Mouse (Mus musculus) adrenal gland, adult 18-20 months (tissue): ENCODE results near the gene Ubtd1. TPM values are rescaled to one million over a fixed set of nuclear protein-coding genes. Genes with fewer than 3 reads are reported as not detected.
"Not testable (repeated sequence)": the region's sequence is repeated elsewhere in the genome, so short reads cannot be mapped to it uniquely, and the experiment has no call there.

Source experiments
- DNase-seq, 2 experiments: peaks; one replicate each; pipeline ENCODE4 v3.0.0; 2021 to 2022; ENCODE audit warnings: low spot score in 2 of 2
- total RNA-seq, 2 experiments: library from RNA; stranded (reverse); gene quantifications; 1 replicate in 1 of 2; 2 replicates in 1 of 2; pipeline ENCODE4 v1.2.3; 2021

Gene Ubtd1
- total RNA-seq, 2 experiments from 2014 or later = 16.4 to 17.4 TPM

DNA sequence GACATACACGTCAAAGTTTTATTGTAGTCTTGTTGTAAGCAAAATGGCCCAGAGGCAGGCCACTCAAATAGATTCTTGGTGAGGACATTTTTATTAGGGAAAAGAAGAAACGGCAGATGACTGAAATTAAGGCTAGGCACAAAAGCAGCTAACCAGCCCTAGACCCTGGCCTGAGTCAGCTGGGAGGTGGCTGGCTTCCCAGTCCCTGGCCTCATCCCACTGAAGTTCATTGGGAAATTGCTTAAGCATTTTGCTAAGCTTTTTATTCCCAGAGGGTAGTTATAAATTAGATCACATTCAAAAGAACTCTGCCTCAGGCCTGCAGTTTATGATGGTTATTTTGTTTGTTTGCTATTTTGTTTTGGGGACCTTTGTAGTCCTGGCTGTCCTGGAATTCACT lies 74.3 kb downstream of the Ubtd1 start:
- no peak for DNase-seq

DNA sequence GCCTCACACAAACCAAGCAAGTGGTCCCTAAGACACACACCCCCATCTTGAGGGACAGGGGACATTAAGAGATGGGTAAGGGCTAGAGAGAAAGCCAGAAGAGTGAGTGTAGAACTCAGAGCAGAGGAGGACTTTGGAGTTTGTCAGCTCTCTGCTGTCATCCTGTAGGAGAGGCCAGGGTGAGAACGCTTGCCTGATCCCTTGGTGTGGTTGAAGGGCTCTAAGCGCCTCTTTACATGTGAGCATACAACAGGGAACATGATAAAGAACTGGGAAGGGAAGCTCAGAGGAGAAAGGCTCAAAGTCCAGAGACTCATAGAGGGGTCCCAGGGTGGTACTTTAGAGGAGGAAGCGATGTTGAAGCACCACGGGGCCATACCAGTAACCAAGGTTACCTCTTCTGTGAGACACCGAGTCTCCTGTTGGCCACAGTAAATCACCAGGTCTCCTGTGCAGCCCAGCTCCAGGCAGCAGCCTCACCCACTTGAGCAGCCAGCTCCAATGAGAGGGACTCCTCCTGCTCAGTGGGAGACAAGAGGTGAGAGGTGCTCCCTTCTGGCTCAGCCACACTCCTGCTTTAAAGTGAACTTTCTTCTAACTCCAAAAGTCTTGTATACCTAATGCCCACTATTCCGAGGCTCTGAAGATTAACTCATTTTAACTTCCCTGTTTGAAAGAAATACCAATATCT lies 75.3 kb downstream of the Ubtd1 start:
- no peak for DNase-seq

DNA sequence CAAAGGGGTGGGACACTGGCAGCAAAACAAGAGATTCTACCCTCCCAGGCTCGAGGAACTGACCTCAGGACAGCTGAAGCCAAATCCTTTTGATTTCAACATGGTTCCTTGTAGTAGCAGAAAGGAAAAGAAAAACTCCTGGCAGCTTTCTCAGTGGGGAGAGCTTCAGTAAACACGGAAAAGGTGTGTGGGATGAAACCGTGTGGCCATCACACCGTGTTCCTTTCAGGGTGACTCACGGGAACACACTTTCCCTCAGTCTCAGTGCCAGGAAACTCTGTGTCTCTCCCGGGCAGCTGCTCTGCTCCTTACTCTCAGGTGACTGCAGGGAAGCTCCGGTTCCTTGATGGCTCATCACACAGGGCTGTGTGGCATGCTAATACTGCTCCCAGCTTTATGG lies 76.9 kb downstream of the Ubtd1 start:
- DNase-seq = no peak

DNA sequence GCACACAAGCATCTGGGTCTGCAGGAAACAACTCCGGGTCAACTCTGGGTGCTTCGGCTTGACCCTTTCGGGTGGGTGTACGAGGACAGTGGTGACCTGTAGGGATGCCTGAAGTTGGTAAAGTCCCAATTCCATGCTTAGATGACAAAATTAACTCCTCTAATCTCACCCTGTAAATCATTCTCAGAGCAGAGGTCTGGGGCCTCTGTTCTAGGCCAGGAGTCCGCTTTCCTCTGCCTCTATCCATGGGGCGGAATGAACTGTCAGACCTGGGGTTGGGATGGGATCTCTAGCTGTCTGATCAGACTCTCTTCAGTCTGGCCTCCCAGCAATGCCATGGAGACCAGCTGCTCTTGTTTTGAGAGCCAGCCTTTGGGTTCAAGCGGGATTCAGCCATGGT lies 79.9 kb downstream of the Ubtd1 start:
- DNase-seq = no peak

DNA sequence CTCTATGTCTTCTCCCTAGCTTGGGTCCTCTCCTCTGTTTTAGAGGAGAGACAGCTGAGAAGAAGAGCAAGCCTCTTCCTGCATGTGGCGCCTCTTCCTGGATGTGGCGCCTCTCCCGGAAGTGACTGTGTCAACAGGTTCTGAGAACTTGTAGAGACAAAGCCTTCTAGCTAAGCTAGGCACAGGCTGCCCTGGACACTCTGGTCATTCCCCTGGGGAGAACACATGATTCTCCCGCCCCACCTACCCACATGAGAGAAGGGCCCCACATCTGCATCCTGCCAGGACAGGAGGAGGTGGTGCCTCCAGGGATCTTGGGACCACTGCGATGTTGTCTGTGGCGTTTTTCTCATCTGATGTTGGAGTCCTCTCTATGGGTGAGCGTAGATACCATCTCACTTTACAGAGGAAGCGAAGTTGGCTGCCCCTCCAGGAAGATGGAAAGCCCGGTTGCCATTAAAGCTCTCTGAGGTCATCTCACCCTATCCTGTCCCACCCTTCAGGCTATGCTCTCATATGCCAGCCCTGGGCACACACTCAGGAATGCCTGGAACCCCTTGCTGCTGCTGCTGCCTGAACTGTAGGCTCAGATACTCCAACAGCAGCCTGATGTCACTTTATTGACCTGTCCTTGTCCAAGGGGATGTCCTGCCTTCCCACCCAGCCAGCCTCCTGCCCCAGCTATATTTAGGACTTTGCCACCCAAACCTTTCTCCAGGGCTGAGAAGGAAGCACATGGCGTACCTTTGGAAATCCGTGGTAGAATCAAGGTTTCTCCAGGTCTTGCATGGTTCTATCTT lies 87.1 kb downstream of the Ubtd1 start:
- no peak for DNase-seq

DNA sequence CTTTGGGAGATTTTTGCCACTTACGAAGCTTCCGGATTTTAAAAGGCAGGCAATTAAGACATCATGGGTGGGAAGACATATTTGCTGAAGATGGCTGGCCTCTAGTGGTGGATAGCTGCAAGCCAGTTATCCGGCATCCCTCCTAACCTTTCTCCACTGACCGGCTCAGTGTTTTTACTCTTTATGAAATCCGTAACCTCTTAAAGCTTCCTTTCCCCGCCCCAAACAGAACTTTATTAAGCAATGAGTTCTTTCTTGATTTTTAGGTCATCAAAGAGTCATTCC lies 87.6 kb downstream of the Ubtd1 start:
- DNase-seq = no peak

DNA sequence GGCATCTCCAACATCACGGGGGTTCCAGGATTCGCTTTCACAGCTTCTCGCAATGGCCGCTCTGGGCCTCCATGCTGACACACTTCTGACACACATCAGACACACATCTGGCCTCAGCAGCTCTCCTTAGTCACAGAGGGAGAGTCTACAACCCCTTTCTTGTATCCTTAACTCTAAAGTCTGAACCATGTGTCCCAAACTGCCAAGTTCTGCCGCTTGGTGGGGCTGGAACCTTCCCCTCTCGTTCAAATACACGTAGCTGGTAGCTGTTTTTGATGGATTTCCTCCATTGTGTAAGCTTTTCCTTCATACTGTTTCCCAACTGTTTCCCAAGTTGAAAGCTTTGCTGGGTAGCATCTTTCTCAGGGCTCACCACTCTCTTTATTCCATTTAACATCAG lies 89.7 kb downstream of the Ubtd1 start:
- no peak for DNase-seq

DNA sequence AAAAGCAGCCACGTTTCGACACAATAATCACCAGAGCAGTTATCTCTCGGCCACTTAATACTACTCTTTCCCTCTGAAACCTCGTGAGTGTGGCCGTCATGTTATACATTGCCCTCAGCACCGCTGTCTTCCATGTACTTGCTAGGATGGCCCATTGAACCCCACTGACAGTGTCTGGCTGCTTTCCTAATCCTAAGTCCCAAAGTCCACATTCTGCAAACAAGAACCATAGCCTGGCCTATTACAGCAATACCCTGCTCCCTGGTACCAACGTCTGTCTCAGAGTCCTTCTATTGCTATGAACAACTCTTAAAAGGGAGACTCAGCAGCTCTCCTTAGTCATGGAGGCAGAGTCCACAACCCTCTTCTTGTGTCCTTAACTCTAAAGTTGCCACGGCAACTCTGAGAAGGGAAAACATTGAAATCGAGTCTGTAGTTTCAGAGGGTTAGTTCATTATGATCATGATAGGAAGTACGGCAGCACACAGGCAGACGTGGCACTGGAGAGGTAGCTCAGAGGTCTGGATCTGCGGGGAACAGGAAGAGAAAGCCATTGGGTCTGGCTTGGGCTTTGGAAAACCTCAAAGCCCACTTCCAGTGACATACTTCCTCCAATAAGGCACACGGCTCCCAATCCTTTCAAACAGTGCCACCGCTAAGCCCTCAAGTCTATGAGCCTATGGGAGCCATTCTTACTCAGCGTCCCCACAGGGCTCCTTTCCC lies 90.5 kb downstream of the Ubtd1 start:
- DNase-seq = no peak

DNA sequence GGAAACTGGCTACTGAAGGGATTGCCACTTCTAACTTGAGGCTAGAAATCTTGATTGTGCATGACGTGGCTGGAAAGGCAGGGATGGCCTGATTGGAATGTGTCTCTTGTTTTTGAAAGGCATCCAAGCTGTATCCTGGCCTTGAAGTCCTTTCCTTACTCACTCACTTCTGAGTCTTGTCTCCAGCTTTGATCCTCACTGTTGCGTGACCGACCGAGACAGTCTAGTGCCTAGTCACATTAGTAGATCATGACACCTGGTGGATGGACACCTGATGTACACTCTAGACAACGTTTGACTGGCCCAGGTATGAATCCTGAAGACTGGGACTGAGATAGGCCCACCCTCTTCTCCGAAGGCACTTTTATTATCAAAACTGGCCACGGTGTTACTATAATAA lies 91.2 kb downstream of the Ubtd1 start:
- DNase-seq = no peak

DNA sequence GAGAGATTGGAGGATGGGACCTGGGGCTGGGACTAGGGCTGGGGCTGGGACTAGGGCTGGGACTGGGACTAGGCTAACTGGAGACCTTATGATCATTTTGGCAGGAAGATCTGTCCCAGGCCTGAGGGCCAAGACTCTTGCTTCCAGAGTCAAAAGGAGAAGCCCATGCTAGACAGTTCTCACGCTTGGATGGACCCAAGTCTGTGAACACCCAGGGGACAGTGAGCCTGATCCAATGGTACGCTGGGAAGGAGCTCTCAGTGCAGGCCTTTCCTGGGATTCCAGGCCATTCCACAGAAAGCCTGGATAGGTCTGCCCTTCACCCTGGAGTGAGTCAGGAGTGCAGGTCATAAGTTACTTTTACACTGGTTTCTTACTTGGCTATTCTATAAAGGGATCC lies 93.5 kb downstream of the Ubtd1 start:
- no peak for DNase-seq

DNA sequence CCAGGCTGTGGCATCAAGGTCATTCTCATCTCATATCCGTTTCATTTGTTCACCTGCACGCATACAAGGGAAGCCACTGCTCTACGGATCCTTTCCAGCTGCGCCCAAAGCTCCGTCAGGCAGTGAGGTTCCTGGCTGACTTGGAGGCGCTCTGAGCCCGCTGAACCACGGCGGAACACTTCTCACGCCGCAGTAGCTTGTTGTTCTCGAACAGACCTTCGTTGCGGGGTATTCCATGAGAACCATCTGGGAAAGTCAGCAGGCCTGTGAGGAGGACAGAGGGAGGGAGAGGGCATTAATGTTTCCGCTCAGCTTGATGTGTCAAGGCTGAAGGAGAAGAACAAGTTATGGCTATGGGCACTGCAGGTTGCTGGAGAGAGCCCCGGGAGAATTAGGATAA lies 94.4 kb downstream of the Ubtd1 start:
- no peak for DNase-seq

DNA sequence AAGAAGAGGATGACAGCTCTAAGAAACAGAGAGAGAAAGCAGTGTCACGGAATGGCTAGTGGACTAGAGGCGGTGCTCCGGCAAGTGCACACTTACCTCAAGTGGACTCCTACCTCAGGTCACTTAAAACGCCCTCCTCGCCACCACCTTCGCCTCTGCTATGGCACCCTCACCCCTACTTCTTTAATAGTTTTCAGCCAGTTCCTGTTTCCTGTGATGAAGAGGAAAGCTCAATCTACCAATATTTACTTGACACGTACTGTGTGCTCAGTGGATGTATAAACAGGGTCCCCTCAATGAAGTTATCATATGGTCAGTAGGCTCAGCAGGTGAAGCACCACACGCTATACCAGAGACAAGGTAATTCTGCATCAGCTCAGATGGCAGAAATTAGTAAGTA lies 97.0 kb downstream of the Ubtd1 start:
- DNase-seq = no peak

DNA sequence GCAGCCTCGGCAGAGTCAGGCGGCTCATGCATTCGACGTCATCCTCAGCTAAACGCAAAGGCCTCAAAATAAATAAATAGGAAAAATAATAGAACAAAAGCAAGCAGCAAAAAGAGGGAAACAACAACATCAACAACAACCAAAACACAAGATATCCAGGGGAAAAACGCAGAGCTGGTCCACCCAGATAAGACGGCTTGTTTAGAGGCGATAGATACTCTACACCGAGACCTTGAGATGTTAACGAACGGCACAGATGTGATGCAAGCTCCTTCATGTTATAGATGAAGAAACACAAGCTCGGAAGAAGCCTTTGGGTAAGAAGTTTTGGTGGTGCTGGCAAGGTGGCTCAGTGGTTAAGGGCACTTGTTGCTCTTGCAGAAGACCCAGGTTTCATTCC lies 97.4 kb downstream of the Ubtd1 start:
- no peak for DNase-seq

DNA sequence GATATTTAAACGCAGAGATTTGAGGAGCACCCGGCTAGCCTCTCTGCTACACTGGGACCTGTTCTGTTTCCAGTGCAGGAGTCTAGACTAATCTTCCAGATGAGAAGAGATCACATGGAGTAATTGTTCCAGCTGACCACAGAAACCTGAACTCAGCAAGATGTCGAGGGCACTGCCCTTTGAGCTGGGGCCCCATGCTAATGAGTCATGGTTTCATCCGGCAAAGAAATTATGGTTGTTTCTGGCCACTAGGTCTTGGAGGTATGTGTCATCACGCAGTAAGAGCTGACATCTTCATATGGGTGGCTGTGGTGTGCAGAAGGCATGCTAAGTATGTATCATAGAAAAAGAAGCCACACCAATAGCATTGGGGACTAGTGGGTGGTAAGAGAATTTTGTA lies 98.4 kb downstream of the Ubtd1 start:
- DNase-seq = no peak

DNA sequence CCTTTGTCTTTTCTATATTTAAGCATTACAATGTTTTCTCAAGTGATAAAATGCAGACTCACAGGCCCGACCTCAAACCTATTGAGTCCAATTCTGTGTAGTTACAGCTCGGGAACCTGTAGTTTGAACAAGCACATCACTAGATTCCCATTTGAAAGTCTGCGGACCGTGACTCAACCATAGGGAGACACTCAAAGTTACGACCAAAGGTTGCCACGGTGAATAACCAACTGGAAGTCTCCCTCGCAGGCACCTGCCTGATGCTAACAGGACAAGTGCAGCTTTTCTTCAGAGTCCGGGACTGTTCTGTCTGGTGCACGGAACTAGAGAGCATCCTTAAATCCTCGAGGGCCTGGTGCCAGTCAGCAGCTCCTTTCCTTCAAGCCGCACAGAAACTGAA lies 98.9 kb downstream of the Ubtd1 start:
- DNase-seq = no peak

DNA sequence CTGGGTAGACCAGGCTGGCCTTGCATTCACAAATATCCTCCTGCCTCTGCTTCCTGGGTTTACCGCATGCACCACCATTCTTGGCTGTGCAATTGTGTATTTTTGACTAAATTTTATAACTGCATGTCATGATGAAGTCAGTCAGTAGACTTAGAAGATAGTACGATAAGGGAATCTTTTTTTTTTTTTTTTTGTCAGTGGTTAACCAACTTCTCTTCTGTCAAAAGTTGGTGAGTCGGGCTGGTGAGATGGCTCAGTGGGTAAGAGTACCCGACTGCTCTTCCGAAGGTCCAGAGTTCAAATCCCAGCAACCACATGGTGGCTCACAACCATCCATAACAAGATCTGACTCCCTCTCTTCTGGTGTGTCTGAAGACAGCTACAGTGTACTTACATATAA lies 100.0 kb downstream of the Ubtd1 start:
- DNase-seq = not testable (repeated sequence)

Other genes starting within 250 kb of the Ubtd1 start
- 1 to 10 TPM; 3.5 to 8.0 TPM for gene Slit1, start 238.1 kb upstream of the Ubtd1 start, total RNA-seq
- gene Arhgap19, start 179.7 kb upstream of the Ubtd1 start, total RNA-seq = 1 to 10 TPM; 4.2 to 4.8 TPM
- gene Frat1, start 151.8 kb upstream of the Ubtd1 start, total RNA-seq = 1 to 10 TPM; 4.1 to 4.9 TPM
- gene Frat2, start 133.6 kb upstream of the Ubtd1 start, total RNA-seq = 1 to 10 TPM; 1.4 to 3.4 TPM
- 10 to 100 TPM; 17.0 to 20.7 TPM for gene Rrp12, start 85.6 kb upstream of the Ubtd1 start, total RNA-seq
- 100 to 1,000 TPM; 774 to 926 TPM for gene Pgam1, start 69.8 kb upstream of the Ubtd1 start, total RNA-seq
- 10 to 100 TPM; 25.8 to 26.8 TPM for gene Exosc1, start 48.3 kb upstream of the Ubtd1 start, total RNA-seq
- 10 to 100 TPM; 26.3 to 29.6 TPM for gene Zdhhc16, start 48.3 kb upstream of the Ubtd1 start, total RNA-seq
- gene Mms19, start 606 bp upstream of the Ubtd1 start, total RNA-seq = 10 to 100 TPM; 17.3 to 22.1 TPM
- gene Ankrd2, start 54.2 kb downstream of the Ubtd1 start, total RNA-seq = under 1 TPM; 0.64 to 0.76 TPM
- gene Hoga1, start 63.8 kb downstream of the Ubtd1 start, total RNA-seq = 1 to 10 TPM; 4.2 to 6.5 TPM
- under 1 TPM; 0.35 to 0.36 TPM for gene 4933411K16Rik, start 70.5 kb downstream of the Ubtd1 start, total RNA-seq
- gene Morn4, start 104.6 kb downstream of the Ubtd1 start, total RNA-seq = 1 to 10 TPM; 8.9 to 9.5 TPM
- 10 to 100 TPM; 70.0 to 95.0 TPM for gene Pi4k2a, start 108.7 kb downstream of the Ubtd1 start, total RNA-seq
- 100 to 1,000 TPM in 1 of 2 experiments, 10 to 100 TPM in 1; 81.8 to 108 TPM for gene Avpi1, start 147.3 kb downstream of the Ubtd1 start, total RNA-seq
- gene Marveld1, start 165.6 kb downstream of the Ubtd1 start, total RNA-seq = 10 to 100 TPM; 33.9 to 41.1 TPM
- 10 to 100 TPM; 44.6 to 55.1 TPM for gene Zfyve27, start 182.2 kb downstream of the Ubtd1 start, total RNA-seq
- gene Sfrp5, start 220.5 kb downstream of the Ubtd1 start, total RNA-seq = 1 to 10 TPM; 3.4 to 5.9 TPM